In genomic region chr1:183189014-183189662, GRCm38 (mm10) we compare ENCODE assay signal across 15 mouse cellular contexts. TPM values are rescaled to one million over a fixed set of nuclear protein-coding genes. Genes with fewer than 3 reads are reported as not detected.
DNase-seq lines count a peak whose midpoint lies in the region; ATAC-seq and TF ChIP-seq lines count a peak whose summit lies in the region.
"Had no signal": no experiment of that assay in that cellular context is flagged by ENCODE, and none has a peak within 500 bp of the region (broad histone marks: within the 10 kb centered on the region; RNA-seq: fewer than 3 reads in every experiment).

No protein-coding gene starts in this region.

- no peaks in the 10 kb centered on the region for H3K9me3 ChIP-seq in forebrain, embryonic 12.5 days
- H3K9me3 ChIP-seq in forebrain, embryonic 16.5 days (ENCODE audit: control insufficient read depth, low read length), result no peaks in the 10 kb centered on the region
- no peaks in the 10 kb centered on the region for H3K9me3 ChIP-seq in hindbrain, embryonic 11.5 days (ENCODE audit: control insufficient read depth, low read length)
- no peaks in the 10 kb centered on the region for H3K9me3 ChIP-seq in hindbrain, embryonic 16.5 days (ENCODE audit: control insufficient read depth, low read length)
- no peaks in the 10 kb centered on the region for H3K9me3 ChIP-seq in limb, embryonic 10.5 days (replicated peaks)
- H3K9me3 ChIP-seq: liver, embryonic 12.5 days had no signal

- no peak overlapping the region for H3K27ac ChIP-seq in forebrain, embryonic 12.5 days
- H3K27ac ChIP-seq in forebrain, embryonic 16.5 days (ENCODE audit: low read length), result no peak overlapping the region
- H3K27ac ChIP-seq in hindbrain, embryonic 11.5 days (ENCODE audit: low read depth, low read length), result no peak overlapping the region
- no peak overlapping the region for H3K27ac ChIP-seq in hindbrain, embryonic 16.5 days (ENCODE audit: low read depth, low read length)
- H3K27ac ChIP-seq in limb, embryonic 10.5 days, result peak overlapping the region; percentile 83
- H3K27ac ChIP-seq in left cerebral cortex, adult 2 months, result no peak overlapping the region
- H3K27ac ChIP-seq: hindbrain, embryonic 14.5 days; kidney, postnatal 0 days; liver, embryonic 12.5 days had no signal

- no peaks in the 10 kb centered on the region for H3K36me3 ChIP-seq in forebrain, embryonic 12.5 days (replicated peaks)
- no peaks in the 10 kb centered on the region for H3K36me3 ChIP-seq in forebrain, embryonic 16.5 days (ENCODE audit: control insufficient read depth, insufficient read depth)
- no peaks in the 10 kb centered on the region for H3K36me3 ChIP-seq in hindbrain, embryonic 11.5 days (ENCODE audit: control insufficient read depth, insufficient read depth, low read length)
- H3K36me3 ChIP-seq in hindbrain, embryonic 16.5 days (ENCODE audit: control insufficient read depth, insufficient read depth, low read length), result no peaks in the 10 kb centered on the region
- H3K36me3 ChIP-seq in limb, embryonic 10.5 days, result peaks cover 3% of the 10 kb centered on the region; the same call in 1 of the 2 replicates
- H3K36me3 ChIP-seq: liver, embryonic 12.5 days had no signal

- H3K9ac ChIP-seq in forebrain, embryonic 12.5 days, result no peak overlapping the region
- H3K9ac ChIP-seq in forebrain, embryonic 16.5 days (replicated peaks; ENCODE audit: low read depth, low read length), result no peak overlapping the region
- H3K9ac ChIP-seq in hindbrain, embryonic 11.5 days (ENCODE audit: low read depth, low read length), result no peak overlapping the region
- H3K9ac ChIP-seq in hindbrain, embryonic 16.5 days (ENCODE audit: low read depth, low read length), result no peak overlapping the region
- H3K9ac ChIP-seq: hindbrain, embryonic 14.5 days; liver, embryonic 12.5 days had no signal

- 43% methylated on average over 10 of the region's 10 CpGs for WGBS in forebrain, embryonic 12.5 days
- 45% methylated on average over 10 of the region's 10 CpGs for WGBS in forebrain, embryonic 16.5 days
- 54% methylated on average over 10 of the region's 10 CpGs for WGBS in hindbrain, embryonic 11.5 days
- WGBS in hindbrain, embryonic 16.5 days, result 61% methylated on average over 10 of the region's 10 CpGs
- WGBS in limb, embryonic 10.5 days, result 6% methylated on average over 10 of the region's 10 CpGs

- peaks cover 20% of the 10 kb centered on the region for H3K4me1 ChIP-seq in forebrain, embryonic 12.5 days
- peaks cover 10% of the 10 kb centered on the region for H3K4me1 ChIP-seq in forebrain, embryonic 16.5 days (replicated peaks; ENCODE audit: control insufficient read depth, insufficient read depth, low read length)
- no peaks in the 10 kb centered on the region; the same call in 1 of the 2 replicates for H3K4me1 ChIP-seq in hindbrain, embryonic 11.5 days (replicated peaks; ENCODE audit: control insufficient read depth, insufficient read depth, low read length)
- H3K4me1 ChIP-seq in hindbrain, embryonic 16.5 days (ENCODE audit: control insufficient read depth, insufficient read depth, low read depth, low read length), result no peaks in the 10 kb centered on the region; the same call in 1 of the 2 replicates
- peaks cover 95% of the 10 kb centered on the region for H3K4me1 ChIP-seq in limb, embryonic 10.5 days

- H3K4me3 ChIP-seq in forebrain, embryonic 12.5 days (replicated peaks), result no peak overlapping the region
- H3K4me3 ChIP-seq in forebrain, embryonic 16.5 days (replicated peaks; ENCODE audit: low read length), result no peak overlapping the region
- no peak overlapping the region for H3K4me3 ChIP-seq in hindbrain, embryonic 11.5 days (ENCODE audit: low read depth, low read length)
- H3K4me3 ChIP-seq in hindbrain, embryonic 16.5 days (ENCODE audit: low read length), result no peak overlapping the region
- H3K4me3 ChIP-seq in limb, embryonic 10.5 days, result 0 out of 2 replicates have a peak overlapping the region, but pooled peaks have one; percentile 19
- no peak overlapping the region for H3K4me3 ChIP-seq in left cerebral cortex, adult 2 months
- H3K4me3 ChIP-seq: erythroblast, embryonic 14.5 days; liver, embryonic 12.5 days had no signal

- DNase-seq in hindbrain, embryonic 11.5 days (ENCODE audit: low spot score), result peak; percentile 20
- peak; percentile 65 for DNase-seq in embryo, embryonic 11 days
- peak; percentile 80 for DNase-seq in limb, embryonic 10.5 days (ENCODE audit: low spot score)
- DNase-seq in left cerebral cortex, adult 2 months (ENCODE audit: extremely low spot score in 1 of 2, low spot score in 2 of 2), result no peak
- DNase-seq in ovary, postnatal 14 days (ENCODE audit: low spot score), result no peak
- DNase-seq: cerebellum, adult 2 months; lung, postnatal 36 days; thymus, adult 18-20 months had no signal

- intact Hi-C loops in left cerebral cortex, adult 2 months (cut with DNase I), result no loop called here

- H3K4me2 ChIP-seq in forebrain, embryonic 12.5 days, result no peak overlapping the region
- H3K4me2 ChIP-seq in forebrain, embryonic 16.5 days (ENCODE audit: low read length), result no peak overlapping the region
- H3K4me2 ChIP-seq in hindbrain, embryonic 11.5 days (replicated peaks; ENCODE audit: low read depth, low read length), result no peak overlapping the region
- no peak overlapping the region for H3K4me2 ChIP-seq in hindbrain, embryonic 16.5 days (ENCODE audit: low read length)
- H3K4me2 ChIP-seq: hindbrain, embryonic 14.5 days; liver, embryonic 12.5 days had no signal

- no peaks in the 10 kb centered on the region for H3K27me3 ChIP-seq in forebrain, embryonic 12.5 days
- no peaks in the 10 kb centered on the region for H3K27me3 ChIP-seq in forebrain, embryonic 16.5 days (replicated peaks; ENCODE audit: control insufficient read depth, insufficient read depth, low read length)
- no peaks in the 10 kb centered on the region for H3K27me3 ChIP-seq in hindbrain, embryonic 11.5 days (ENCODE audit: control insufficient read depth, insufficient read depth, low read length)
- no peaks in the 10 kb centered on the region for H3K27me3 ChIP-seq in hindbrain, embryonic 16.5 days (replicated peaks; ENCODE audit: control insufficient read depth, insufficient read depth, low read length)
- no peaks in the 10 kb centered on the region for H3K27me3 ChIP-seq in limb, embryonic 10.5 days (ENCODE audit: low read depth, poor library complexity, severe bottlenecking)
- H3K27me3 ChIP-seq: liver, embryonic 12.5 days had no signal

- ATAC-seq in forebrain, embryonic 12.5 days (ENCODE audit: low FRiP score), result 0 out of 2 replicates have a peak, but pooled peaks have one; percentile 44
- no peak for ATAC-seq in forebrain, embryonic 16.5 days
- no peak for ATAC-seq in hindbrain, embryonic 11.5 days (ENCODE audit: low FRiP score)
- no peak for ATAC-seq in hindbrain, embryonic 16.5 days
- ATAC-seq: liver, embryonic 12.5 days had no signal

- TF ChIP-seq CTCF in left cerebral cortex, adult 2 months (IDR thresholded peaks at IDR 0.05), result no peak

RNA-seq across cellular contexts. Expression of gene Disp1, which starts 32.2 kb away (rescaled TPM):
- 10.7 and 10.8 TPM in 2 replicates for polyA plus RNA-seq in forebrain, embryonic 12.5 days (2016; fragmentation: Nextera tagmentation; extraction: Ambion mirVana)
- 6.4 and 7.1 TPM in 2 replicates for polyA plus RNA-seq in forebrain, embryonic 16.5 days (2015; fragmentation: Nextera tagmentation; extraction: Ambion mirVana)
- polyA plus RNA-seq in hindbrain, embryonic 11.5 days (2014; fragmentation: Nextera tagmentation; extraction: Ambion mirVana), result 11.2 and 12.7 TPM in 2 replicates
- 7.5 and 8.1 TPM in 2 replicates for polyA plus RNA-seq in hindbrain, embryonic 16.5 days (2015; fragmentation: Nextera tagmentation; extraction: Ambion mirVana)
- 21.8 and 23.1 TPM in 2 replicates for polyA plus RNA-seq in limb, embryonic 10.5 days (2016; fragmentation: Nextera tagmentation; extraction: Ambion mirVana)
- 1 to 10 TPM; 5.4 to 7.7 TPM for total RNA-seq in left cerebral cortex, adult 2 months (2021)

Comparison
In these comparisons a context has a peak if more than half of its experiments do, and no peak if none do; other contexts are left out.
1. DNase-seq: peak in hindbrain, embryonic 11.5 days (single experiment), embryo, embryonic 11 days (single experiment) and limb, embryonic 10.5 days (single experiment); none in left cerebral cortex, adult 2 months (0 of 2) and ovary, postnatal 14 days (single experiment).